Mouse (Mus musculus): ENCODE results near the gene Tm7sf2. TPM values are rescaled to one million over a fixed set of nuclear protein-coding genes. Genes with fewer than 3 reads are reported as not detected.

Gene Tm7sf2
- polyA plus RNA-seq, 1 experiment, result 42.0 TPM

DNA sequence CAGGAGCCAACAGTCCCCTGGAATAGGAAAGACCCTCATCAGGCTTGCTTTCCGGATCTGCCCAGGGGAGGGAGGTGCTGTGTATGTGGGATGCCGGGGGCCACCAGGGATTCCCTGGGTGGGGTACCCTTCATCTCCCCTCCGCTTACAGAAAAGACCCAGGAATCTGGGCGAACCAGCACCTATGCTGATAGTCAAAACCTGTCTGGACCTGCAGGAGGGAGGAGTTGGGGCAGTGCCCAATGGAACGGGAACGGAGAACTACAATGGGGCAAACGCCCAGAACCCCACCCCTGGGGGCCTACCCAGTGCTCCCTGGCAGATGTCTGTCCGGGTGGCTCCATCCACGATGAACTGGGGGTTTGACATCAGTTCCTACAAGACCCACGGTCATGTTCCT lies 54.5 kb downstream of the Tm7sf2 start:
- DNase-seq, result no peak
- Histone ChIP-seq H3K4me1 (replicated peaks; ENCODE audit: control insufficient read depth, insufficient read depth, low read length) (peaks cover 35% of the 10 kb centered on the region), H3K27ac (ENCODE audit: control insufficient read depth, insufficient read depth, low read length) (no peak overlapping the region), H3K4me3 (ENCODE audit: control insufficient read depth, insufficient read depth, low read length) (no peak overlapping the region), H3K36me3 (ENCODE audit: control insufficient read depth, insufficient read depth, low read length) (peaks cover 7% of the 10 kb centered on the region), H3K27me3 (ENCODE audit: control insufficient read depth, insufficient read depth, low read length) (no peaks in the 10 kb centered on the region)
- no peak for TF ChIP-seq POLR2A (IDR thresholded peaks at IDR 0.05; ENCODE audit: control insufficient read depth, extremely low read depth, insufficient read depth, low read length, poor library complexity)
- no peak for TF ChIP-seq CTCF (IDR thresholded peaks at IDR 0.05; ENCODE audit: borderline replicate concordance, control insufficient read depth, extremely low read depth, insufficient read depth, low read length, poor library complexity)
- 95% methylated on average over 10 of the region's 10 CpGs for WGBS

Other genes with a start within 250 kb of the Tm7sf2 start
- 121 and 129 TPM in 2 replicates for gene Frmd8, start 193.1 kb downstream of the Tm7sf2 start, polyA plus RNA-seq (2012; rRNA removed)
- gene Slc25a45, start 190.6 kb downstream of the Tm7sf2 start, polyA plus RNA-seq (2012; rRNA removed), result 57.5 and 57.9 TPM in 2 replicates
- gene Tigd3, start 174.2 kb downstream of the Tm7sf2 start, polyA plus RNA-seq (2012; rRNA removed), result 4.0 and 4.7 TPM in 2 replicates
- gene Dpf2, start 155.4 kb downstream of the Tm7sf2 start, polyA plus RNA-seq (2012; rRNA removed), result 175 and 194 TPM in 2 replicates
- 5.1 and 5.8 TPM in 2 replicates for gene Cdc42ep2, start 143.6 kb downstream of the Tm7sf2 start, polyA plus RNA-seq (2012; rRNA removed)
- 115 and 120 TPM in 2 replicates for gene Pola2, start 104.2 kb downstream of the Tm7sf2 start, polyA plus RNA-seq (2012; rRNA removed)
- gene Slc22a20, start 82.2 kb downstream of the Tm7sf2 start, polyA plus RNA-seq (2012; rRNA removed), result 0.06 and 0.20 TPM in 2 replicates
- 98.2 and 101 TPM in 2 replicates for gene Capn1, start 52.5 kb downstream of the Tm7sf2 start, polyA plus RNA-seq (2012; rRNA removed)
- 77.1 and 83.7 TPM in 2 replicates for gene Syvn1, start 21.8 kb downstream of the Tm7sf2 start, polyA plus RNA-seq (2012; rRNA removed)
- gene Mrpl49, start 10.6 kb downstream of the Tm7sf2 start, polyA plus RNA-seq (2012; rRNA removed), result 28.8 and 29.4 TPM in 2 replicates
- 2,283 and 2,588 TPM in 2 replicates for gene Fau, start 10.5 kb downstream of the Tm7sf2 start, polyA plus RNA-seq (2012; rRNA removed)
- gene Znhit2, start 7.2 kb downstream of the Tm7sf2 start, polyA plus RNA-seq (2012; rRNA removed), result 69.6 and 80.8 TPM in 2 replicates
- gene Vps51, start 8.9 kb upstream of the Tm7sf2 start, polyA plus RNA-seq (2012; rRNA removed), result 145 and 163 TPM in 2 replicates
- 0.70 and 1.5 TPM in 2 replicates for gene Tmem262, start 11.7 kb upstream of the Tm7sf2 start, polyA plus RNA-seq (2012; rRNA removed)
- 0.65 and 0.84 TPM in 2 replicates for gene Gm28374, start 13.9 kb upstream of the Tm7sf2 start, polyA plus RNA-seq (2012; rRNA removed)
- gene Zfpl1, start 16.6 kb upstream of the Tm7sf2 start, polyA plus RNA-seq (2012; rRNA removed), result 145 and 147 TPM in 2 replicates
- 22.1 and 28.8 TPM in 2 replicates for gene Cdca5, start 16.6 kb upstream of the Tm7sf2 start, polyA plus RNA-seq (2012; rRNA removed)
- gene AC131692.1, start 26.0 kb upstream of the Tm7sf2 start, polyA plus RNA-seq (2012; rRNA removed), result 0.57 and 0.66 TPM in 2 replicates
- gene Naaladl1, start 37.4 kb upstream of the Tm7sf2 start, polyA plus RNA-seq (2012; rRNA removed), result 1.8 and 2.1 TPM in 2 replicates
- 71.3 and 90.1 TPM in 2 replicates for gene Sac3d1, start 50.3 kb upstream of the Tm7sf2 start, polyA plus RNA-seq (2012; rRNA removed)
- 80.9 and 86.2 TPM in 2 replicates for gene Snx15, start 59.9 kb upstream of the Tm7sf2 start, polyA plus RNA-seq (2012; rRNA removed)
- 3.6 and 4.6 TPM in 2 replicates for gene Batf2, start 72.6 kb upstream of the Tm7sf2 start, polyA plus RNA-seq (2012; rRNA removed)
- gene Arl2, start 73.2 kb upstream of the Tm7sf2 start, polyA plus RNA-seq (2012; rRNA removed), result 96.1 and 119 TPM in 2 replicates
- 0.23 and 0.57 TPM in 2 replicates for gene Majin, start 116.0 kb upstream of the Tm7sf2 start, polyA plus RNA-seq (2012; rRNA removed)
- 5.2 and 8.9 TPM in 2 replicates for gene Gpha2, start 158.0 kb upstream of the Tm7sf2 start, polyA plus RNA-seq (2012; rRNA removed)
- gene Ppp2r5b, start 167.5 kb upstream of the Tm7sf2 start, polyA plus RNA-seq (2012; rRNA removed), result 54.6 and 56.1 TPM in 2 replicates
- 82.4 and 90.3 TPM in 2 replicates for gene Atg2a, start 173.3 kb upstream of the Tm7sf2 start, polyA plus RNA-seq (2012; rRNA removed)
- gene Ehd1, start 208.4 kb upstream of the Tm7sf2 start, polyA plus RNA-seq (2012; rRNA removed), result 141 and 159 TPM in 2 replicates
- 12.8 and 12.9 TPM in 2 replicates for gene Cdc42bpg, start 238.1 kb upstream of the Tm7sf2 start, polyA plus RNA-seq (2012; rRNA removed)